Mouse (Mus musculus) erythroblast, embryonic 14.5 days (primary cell): Measurements from ENCODE around the gene Ptprz1.

Source experiments
- GATA1 ChIP-seq: IDR thresholded peaks from 2 replicates; pipeline ENCODE4 v1.6.1; 2012; ENCODE audit warnings: low read length, inconsistent platforms, mixed read lengths
- TAL1 ChIP-seq: IDR thresholded peaks from 3 replicates; pipeline ENCODE4 v1.6.1; 2012; ENCODE audit warnings: low read length, inconsistent platforms, mixed read lengths

- TF ChIP-seq GATA1 = no peak
- TF ChIP-seq TAL1 = no peak
Observed at GRCm38 (mm10) chr6:22922880-22923279, 47.6 kb downstream of the Ptprz1 start.
